Mouse (Mus musculus): ENCODE results near the gene Mrpl43.

Mrpl43 gene

GRCm38 (mm10) chr19:44982477-44983115, 23.6 kb downstream of the Mrpl43 start:
- in situ Hi-C loops (cut with MboI, MseI) = loop anchor here (5.0 kb wide), 1 partner anchor 50 kb away; no protein-coding TSS in a partner anchor

GRCm38 (mm10) chr19:44980787-44981186, 25.5 kb downstream of the Mrpl43 start:
- in situ Hi-C loops (cut with MboI, MseI) = loop anchor here (5.0 kb wide), 1 partner anchor 52 kb away; no protein-coding TSS in a partner anchor

GRCm38 (mm10) chr19:44977148-44977547, 29.1 kb downstream of the Mrpl43 start:
- in situ Hi-C loops (cut with MboI, MseI) = no loop called here

GRCm38 (mm10) chr19:44976636-44977035, 29.6 kb downstream of the Mrpl43 start:
- in situ Hi-C loops (cut with MboI, MseI) = no loop called here

- in situ Hi-C loops (cut with MboI, MseI) = no loop called here
Measured at GRCm38 (mm10) chr19:44968329-44968728, 37.9 kb downstream of the Mrpl43 start.

- in situ Hi-C loops (cut with MboI, MseI) = no loop called here
Measured at GRCm38 (mm10) chr19:44965978-44966377, 40.3 kb downstream of the Mrpl43 start.

- in situ Hi-C loops (cut with MboI, MseI) = no loop called here
Measured at GRCm38 (mm10) chr19:44959633-44960032, 46.6 kb downstream of the Mrpl43 start.
